Mouse (Mus musculus) heart, adult 2 months (tissue): ENCODE results near the gene Acot7.

Experiments
- CTCF ChIP-seq: fragments of 200-600 bp; IDR thresholded peaks from 2 replicates; pipeline ENCODE4 v1.8.1; 2022; ENCODE audit warnings: antibody characterized with exemption, mild to moderate bottlenecking, moderate library complexity
- POLR2A ChIP-seq: fragments of 200-500 bp; IDR thresholded peaks from 2 replicates; pipeline ENCODE4 v1.6.1; 2011; ENCODE audit warnings: mild to moderate bottlenecking, low read depth, low read length, control low read depth; ENCODE audit not compliant: insufficient read depth

GRCm38 (mm10) chr4:152232411-152232903 is 54.5 kb downstream of the Acot7 start:
- no peak for TF ChIP-seq POLR2A
- no peak for TF ChIP-seq CTCF
